Mouse (Mus musculus) hindbrain, postnatal 0 days (tissue): ENCODE results near the gene Trub2. TPM values are rescaled to one million over a fixed set of nuclear protein-coding genes. Genes with fewer than 3 reads are reported as not detected.
A peak's percentile ranks its signal among the peaks of the same experiment; 100 is the strongest.
"Not testable (repeated sequence)": the region's sequence is repeated elsewhere in the genome, so short reads cannot be mapped to it uniquely, and the experiment has no call there.

Source experiments
- ATAC-seq: fragments of 200-750 bp; cut with Nextera tagmentation; 2 replicates; pipeline ENCODE4 v1.8.0; 2017; ENCODE audit warnings: mild to moderate bottlenecking, moderate TSS enrichment, moderate library complexity
- DNase-seq: peaks from one replicate; pipeline ENCODE4 v3.0.0-alpha.2; 2015; ENCODE audit warnings: low spot score
- H3K27ac ChIP-seq: fragments of 300-500 bp; sonication (generic); 2 replicates; pipeline ENCODE4 v1.5.1; 2014; ENCODE audit warnings: mild to moderate bottlenecking
- H3K27me3 ChIP-seq: fragments of 300-500 bp; sonication (generic); 2 replicates; pipeline ENCODE4 v1.6.1; 2014; ENCODE audit warnings: low read length, mixed read lengths; ENCODE audit not compliant: insufficient read depth
- H3K36me3 ChIP-seq: fragments of 300-500 bp; sonication (generic); 2 replicates; pipeline ENCODE4 v1.6.1; 2014; ENCODE audit warnings: low read length, mixed read lengths; ENCODE audit not compliant: insufficient read depth
- H3K4me1 ChIP-seq: fragments of 300-500 bp; sonication (generic); 2 replicates; pipeline ENCODE4 v1.6.1; 2014; ENCODE audit warnings: antibody characterized with exemption, low read length, mixed read lengths; ENCODE audit not compliant: insufficient read depth
- H3K4me2 ChIP-seq: fragments of 300-500 bp; sonication (generic); 2 replicates; pipeline ENCODE4 v1.6.1; 2014; ENCODE audit warnings: low read depth, mild to moderate bottlenecking, low read length, moderate library complexity, mixed read lengths
- H3K4me3 ChIP-seq: fragments of 300-500 bp; sonication (generic); 2 replicates; pipeline ENCODE4 v1.5.1; 2014; ENCODE audit warnings: low read length
- H3K9ac ChIP-seq: fragments of 300-500 bp; sonication (generic); replicated peaks from 2 replicates; pipeline ENCODE4 v1.6.1; 2014; ENCODE audit warnings: mild to moderate bottlenecking, low read length, moderate library complexity, mixed read lengths
- H3K9me3 ChIP-seq: fragments of 300-500 bp; sonication (generic); 2 replicates; pipeline ENCODE4 v1.6.1; 2016; ENCODE audit warnings: low read length, mixed read lengths
- CTCF ChIP-seq: IDR thresholded peaks from 2 replicates; pipeline ENCODE4 v1.5.1; 2016; ENCODE audit warnings: antibody characterized with exemption, control low read depth, low read depth
- WGBS: fragments of 180-500 bp; shearing (Covaris S2); extraction: QIAGEN DNeasy Blood & Tissue Kit; methylation state at CpG from one replicate; pipeline ENCODE4 v1.1.7; 2014; 5-methylcytosine and 5-hydroxymethylcytosine counted together
- polyA plus RNA-seq: library from polyadenylated mRNA; unstranded; fragments of >200 nt; fragmentation: Nextera tagmentation; extraction: Ambion mirVana; gene quantifications from 2 replicates; pipeline ENCODE4 v1.2.1, GENCODE M21; 2015
- total RNA-seq: library from RNA; depleted of rRNA; stranded (reverse); fragments of >200 nt; gene quantifications from 2 replicates; pipeline ENCODE4 v1.2.3, GENCODE M21; 2014

Trub2 gene
- total and polyA plus RNA-seq, 2 experiments from 2014 or later: 32.5 to 49.9 TPM

GRCm38 (mm10) chr2:29802827-29803201, 14.5 kb upstream of the Trub2 start:
- Histone ChIP-seq H3K27ac (peak overlapping the region; percentile 91), H3K9ac (peak overlapping the region; percentile 94), H3K4me2 (peak overlapping the region; percentile 75), H3K4me1 (peaks cover 11% of the 10 kb centered on the region), H3K27me3 (no peaks in the 10 kb centered on the region), H3K4me3 (peak overlapping the region; percentile 92), H3K36me3 (peaks cover 35% of the 10 kb centered on the region), H3K9me3 (no peaks in the 10 kb centered on the region)
- no peak for TF ChIP-seq CTCF
- DNase-seq (no peak), ATAC-seq (peak; percentile 85; the same call in 1 of the 2 replicates)
- WGBS: under 1% methylated on average over 34 of the region's 39 CpGs

GRCm38 (mm10) chr2:29802075-29802826, 13.9 kb upstream of the Trub2 start, which contains the start of gene Slc27a4:
TSS of gene Slc27a4 (plus strand) at chr2:29802634.
- Histone ChIP-seq H3K36me3 (peaks cover 30% of the 10 kb centered on the region), H3K27me3 (no peaks in the 10 kb centered on the region), H3K9ac (peak within 1 kb of the TSS; percentile 94), H3K9me3 (no peaks in the 10 kb centered on the region), H3K4me2 (peak within 1 kb of the TSS; percentile 75), H3K4me1 (peaks cover 11% of the 10 kb centered on the region), H3K27ac (peak within 1 kb of the TSS; percentile 91), H3K4me3 (peak within 1 kb of the TSS; percentile 92)
- no peak for TF ChIP-seq CTCF
- ATAC-seq (peak; percentile 96), DNase-seq (peak; percentile 96)
- 5% methylated on average over 28 of the region's 28 CpGs for WGBS

GRCm38 (mm10) chr2:29792772-29793487, 4.6 kb upstream of the Trub2 start:
- Histone ChIP-seq H3K4me3 (no peak overlapping the region), H3K27ac (no peak overlapping the region), H3K4me1 (no peaks in the 10 kb centered on the region), H3K36me3 (peaks cover 36% of the 10 kb centered on the region; the same call in 1 of the 2 replicates), H3K27me3 (no peaks in the 10 kb centered on the region), H3K9me3 (no peaks in the 10 kb centered on the region), H3K9ac (no peak overlapping the region), H3K4me2 (no peak overlapping the region)
- no peak for DNase-seq
- TF ChIP-seq CTCF: no peak
- ATAC-seq: no peak
- 96% methylated on average over 2 of the region's 2 CpGs for WGBS

- Histone ChIP-seq H3K9me3 (no peaks in the 10 kb centered on the region), H3K4me2 (peak within 1 kb of the TSS; percentile 86), H3K36me3 (peaks cover 42% of the 10 kb centered on the region), H3K27me3 (no peaks in the 10 kb centered on the region), H3K9ac (peak within 1 kb of the TSS; percentile 64), H3K4me3 (peak within 1 kb of the TSS; percentile 62), H3K27ac (peak within 1 kb of the TSS; percentile 75), H3K4me1 (no peaks in the 10 kb centered on the region)
- ATAC-seq (peak; percentile 91), DNase-seq (peak; percentile 96)
- no peak for TF ChIP-seq CTCF
- 2% methylated on average over 31 of the region's 31 CpGs for WGBS
Observed at GRCm38 (mm10) chr2:29787104-29787917, 991 bp downstream of the Trub2 start, which contains the start of gene Coq4. TSS of gene Coq4 (plus strand) at chr2:29787493.

- peaks cover 47% of the 10 kb centered on the region for H3K36me3 ChIP-seq
Observed at GRCm38 (mm10) chr2:29784290-29784689, 4.0 kb downstream of the Trub2 start.

GRCm38 (mm10) chr2:29781256-29781655, 7.0 kb downstream of the Trub2 start:
- not testable (repeated sequence) for DNase-seq, H3K4me3 ChIP-seq, H3K9ac ChIP-seq, H3K4me1 ChIP-seq, ATAC-seq, H3K27me3 ChIP-seq, H3K27ac ChIP-seq, H3K4me2 ChIP-seq, H3K9me3 ChIP-seq
- H3K36me3 ChIP-seq: peaks cover 74% of the 10 kb centered on the region
- WGBS: 94% methylated on average over 2 of the region's 2 CpGs

More at GRCm38 (mm10) chr2:29784290-29784689, 4.0 kb downstream of the Trub2 start:
- Histone ChIP-seq H3K9me3 (no peaks in the 10 kb centered on the region), H3K4me2 (no peak overlapping the region), H3K27me3 (no peaks in the 10 kb centered on the region), H3K4me3 (no peak overlapping the region), H3K9ac (no peak overlapping the region), H3K4me1 (no peaks in the 10 kb centered on the region), H3K27ac (no peak overlapping the region)
- no peak for TF ChIP-seq CTCF
- ATAC-seq (no peak), DNase-seq (no peak)
- WGBS: 69% methylated on average over 4 of the region's 4 CpGs
